Mouse (Mus musculus) neural tube, embryonic 13.5 days (tissue): ENCODE measurements around the gene Nbas. TPM values are rescaled to one million over a fixed set of nuclear protein-coding genes. Genes with fewer than 3 reads are reported as not detected.

Experiments
- ATAC-seq: fragments of 200-750 bp; cut with Nextera tagmentation; 2 replicates; pipeline ENCODE4 v1.8.0; 2017; ENCODE audit warnings: low read depth, mild to moderate bottlenecking, moderate TSS enrichment, moderate library complexity
- H3K27ac ChIP-seq: fragments of 300-500 bp; sonication (generic); replicated peaks from 2 replicates; pipeline ENCODE4 v1.5.1; 2015; ENCODE audit warnings: moderate library complexity, mild to moderate bottlenecking, inconsistent platforms
- H3K27me3 ChIP-seq: fragments of 300-500 bp; sonication (generic); 2 replicates; pipeline ENCODE4 v1.6.1; 2015; ENCODE audit warnings: mild to moderate bottlenecking, inconsistent platforms
- H3K36me3 ChIP-seq: fragments of 300-500 bp; sonication (generic); 2 replicates; pipeline ENCODE4 v1.6.1; 2015; ENCODE audit warnings: mild to moderate bottlenecking, inconsistent platforms
- H3K4me1 ChIP-seq: fragments of 300-500 bp; sonication (generic); replicated peaks from 2 replicates; pipeline ENCODE4 v1.6.1; 2015; ENCODE audit warnings: inconsistent platforms
- H3K4me2 ChIP-seq: fragments of 300-500 bp; sonication (generic); 2 replicates; pipeline ENCODE4 v1.6.1; 2015; ENCODE audit warnings: inconsistent platforms, mild to moderate bottlenecking, moderate library complexity
- H3K4me3 ChIP-seq: fragments of 300-500 bp; sonication (generic); 2 replicates; pipeline ENCODE4 v1.5.1; 2015; ENCODE audit warnings: mild to moderate bottlenecking, inconsistent platforms
- H3K9ac ChIP-seq: fragments of 300-500 bp; sonication (generic); 2 replicates; pipeline ENCODE4 v1.6.1; 2015; ENCODE audit warnings: moderate library complexity, mild to moderate bottlenecking, inconsistent platforms
- H3K9me3 ChIP-seq: fragments of 300-500 bp; sonication (generic); 2 replicates; pipeline ENCODE4 v1.6.1; 2016; ENCODE audit warnings: inconsistent platforms
- WGBS: fragments of 180-500 bp; shearing (Covaris S2); methylation state at CpG from one replicate; pipeline ENCODE4 v1.1.7; 2015; 5-methylcytosine and 5-hydroxymethylcytosine counted together
- polyA plus RNA-seq: library from polyadenylated mRNA; unstranded; fragments of >200 nt; fragmentation: Nextera tagmentation; extraction: Ambion mirVana; gene quantifications from 2 replicates; pipeline ENCODE4 v1.2.1, GENCODE M21; 2015

Nbas gene
- polyA plus RNA-seq, 1 experiment from 2014 or later = 15.1 TPM

DNA sequence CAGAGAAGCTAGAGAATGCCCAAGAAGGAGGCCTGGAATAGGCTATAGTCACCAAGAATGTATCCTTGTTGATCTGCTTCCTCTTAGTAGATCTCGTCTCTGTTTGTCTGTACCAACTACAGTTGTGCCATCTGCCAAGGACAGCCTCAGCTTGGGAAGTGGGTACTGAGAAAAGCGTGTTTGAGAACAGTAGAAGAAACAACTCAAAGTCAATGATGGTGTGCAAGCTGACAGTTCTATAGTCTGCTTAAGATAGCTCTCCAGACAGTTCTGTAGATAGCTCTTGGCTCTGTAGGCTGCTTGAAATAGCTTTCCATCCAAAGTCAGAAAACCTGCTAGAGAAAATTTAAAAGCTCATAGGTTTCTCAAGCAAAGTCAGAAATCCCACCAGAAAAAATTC is 149.7 kb downstream of the Nbas start:
- Histone ChIP-seq H3K4me3 (no peak overlapping the region), H3K9me3 (no peaks in the 10 kb centered on the region), H3K27ac (no peak overlapping the region), H3K27me3 (no peaks in the 10 kb centered on the region), H3K4me1 (no peaks in the 10 kb centered on the region), H3K36me3 (peaks cover 25% of the 10 kb centered on the region), H3K4me2 (no peak overlapping the region), H3K9ac (no peak overlapping the region)
- no peak for ATAC-seq
- 93% methylated on average over 2 of the region's 2 CpGs for WGBS

DNA sequence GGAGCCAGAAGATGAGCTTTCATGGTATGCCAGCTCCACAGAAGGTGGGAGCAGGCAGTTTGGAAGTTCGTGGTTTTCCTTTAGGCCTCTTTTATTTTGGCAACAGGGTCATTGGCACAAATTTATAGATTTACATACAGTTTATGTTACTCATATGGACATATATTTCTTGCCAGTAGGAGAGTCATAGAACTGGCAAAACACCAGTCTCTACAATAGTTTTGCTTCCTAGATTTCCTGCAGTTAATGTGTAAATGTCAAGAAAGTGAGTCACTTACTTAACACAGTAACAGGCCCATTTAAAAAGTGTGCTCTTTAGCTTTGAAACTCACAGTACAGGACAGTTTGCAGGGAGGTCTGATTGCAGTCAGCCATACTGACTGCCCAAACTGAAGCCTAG is 161.3 kb downstream of the Nbas start:
- Histone ChIP-seq H3K9me3 (no peaks in the 10 kb centered on the region), H3K36me3 (peaks cover 18% of the 10 kb centered on the region), H3K4me2 (no peak overlapping the region), H3K4me1 (no peaks in the 10 kb centered on the region), H3K27me3 (no peaks in the 10 kb centered on the region), H3K27ac (no peak overlapping the region), H3K4me3 (no peak overlapping the region), H3K9ac (no peak overlapping the region)
- 83% methylated on average over 1 of the region's 1 CpGs for WGBS
- no peak for ATAC-seq

DNA sequence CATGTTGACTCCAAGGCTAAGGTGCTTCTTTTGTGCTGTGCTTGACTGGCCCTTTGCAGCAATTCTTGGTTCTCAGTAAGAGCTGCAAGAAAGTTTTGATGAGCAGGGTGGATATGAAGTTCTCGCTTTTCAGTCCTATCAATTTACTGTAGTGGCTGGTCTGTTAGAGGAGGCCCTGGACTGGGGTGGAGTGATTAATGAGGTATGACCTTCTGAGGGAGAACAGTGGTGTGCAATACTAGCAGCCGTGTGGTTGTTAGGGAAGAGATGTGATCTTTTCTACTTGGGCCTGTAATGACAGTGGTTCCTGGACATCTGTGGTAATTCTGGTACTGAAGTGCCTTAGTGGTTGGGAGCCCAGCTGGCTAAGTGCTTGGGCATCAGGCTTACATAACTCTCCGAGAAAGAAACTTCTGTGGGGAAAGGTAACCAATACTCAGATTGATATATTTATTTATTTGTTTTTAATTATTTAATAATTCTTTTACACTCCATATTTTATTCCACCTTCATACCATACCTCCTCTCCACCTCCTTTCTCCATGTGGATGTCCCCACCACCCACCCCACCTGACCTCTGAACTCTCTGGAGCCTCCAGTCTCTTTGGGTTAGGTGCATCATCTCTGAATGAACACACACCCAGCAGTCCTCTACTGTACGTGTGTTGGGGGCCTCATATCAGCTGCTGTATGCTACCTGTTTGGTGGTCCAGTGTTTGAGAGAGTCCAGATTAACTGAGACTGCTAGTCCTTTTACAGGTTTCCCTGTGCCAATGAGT is 175.9 kb downstream of the Nbas start:
- no peaks in the 10 kb centered on the region for H3K4me1 ChIP-seq
- H3K27me3 ChIP-seq = no peaks in the 10 kb centered on the region
- no peak overlapping the region for H3K9ac ChIP-seq
- 65% methylated on average over 4 of the region's 4 CpGs for WGBS
- no peaks in the 10 kb centered on the region for H3K9me3 ChIP-seq
- H3K36me3 ChIP-seq = 0 out of 2 replicates have a peak, but pooled peaks cover 6% of the 10 kb centered on the region
- no peak overlapping the region for H3K4me3 ChIP-seq
- H3K27ac ChIP-seq = no peak overlapping the region
- no peak for ATAC-seq
- H3K4me2 ChIP-seq = no peak overlapping the region

DNA sequence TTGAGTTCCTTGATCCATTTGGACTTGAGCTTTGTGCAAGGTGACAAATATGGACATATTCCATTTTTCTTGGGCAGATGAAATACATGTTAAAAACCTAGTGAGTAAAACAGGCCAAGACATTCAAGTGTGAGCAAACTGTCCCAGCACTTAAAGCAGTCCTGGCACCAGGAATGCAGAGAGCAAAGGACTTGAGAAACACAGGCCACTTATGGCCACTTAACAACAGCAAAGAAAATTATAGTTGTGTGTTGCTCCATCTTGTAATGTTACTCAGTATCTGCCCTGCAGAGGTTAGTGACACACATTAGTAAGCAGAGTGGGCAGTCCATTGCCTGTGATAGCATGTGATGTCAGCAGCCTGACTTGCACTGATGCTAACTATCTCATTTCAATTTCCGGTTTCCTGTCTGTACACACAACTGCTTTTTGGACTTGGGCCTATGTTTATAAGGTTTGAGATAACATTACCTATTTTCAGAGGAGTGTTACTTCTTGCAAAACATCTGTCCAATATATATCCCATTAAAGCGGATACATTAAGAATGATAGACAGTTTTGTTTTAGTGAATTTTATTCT is 176.6 kb downstream of the Nbas start:
- no peaks in the 10 kb centered on the region for H3K4me1 ChIP-seq
- no peak overlapping the region for H3K27ac ChIP-seq
- H3K9me3 ChIP-seq = no peaks in the 10 kb centered on the region
- no peaks in the 10 kb centered on the region for H3K27me3 ChIP-seq
- H3K36me3 ChIP-seq = 0 out of 2 replicates have a peak, but pooled peaks cover 6% of the 10 kb centered on the region
- no peak overlapping the region for H3K4me2 ChIP-seq
- H3K4me3 ChIP-seq = no peak overlapping the region
- no peak overlapping the region for H3K9ac ChIP-seq
- WGBS = 95% methylated on average over 2 of the region's 2 CpGs
- ATAC-seq = no peak

DNA sequence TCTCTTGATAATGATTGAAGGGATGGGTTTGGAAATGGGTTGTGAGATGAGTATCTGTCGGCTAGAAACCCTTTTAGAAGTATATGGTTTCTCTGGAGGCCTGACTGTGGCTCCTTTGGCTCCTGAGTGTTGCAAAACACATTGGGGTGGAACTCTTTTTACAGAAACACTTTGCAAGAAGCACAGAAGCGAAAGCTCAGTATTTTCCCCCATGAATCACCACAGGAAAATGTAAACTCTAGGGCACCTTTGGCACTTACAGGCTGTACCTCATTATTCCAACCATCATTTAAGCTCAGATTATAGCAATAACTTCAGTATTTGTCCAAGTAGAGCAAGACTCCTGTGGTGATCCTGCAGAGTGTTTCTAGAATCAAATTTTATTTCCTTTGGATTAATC is 180.0 kb downstream of the Nbas start:
- Histone ChIP-seq H3K4me3 (no peak overlapping the region), H3K36me3 (peaks cover 5% of the 10 kb centered on the region; the same call in 1 of the 2 replicates), H3K4me1 (no peaks in the 10 kb centered on the region), H3K27ac (no peak overlapping the region), H3K27me3 (no peaks in the 10 kb centered on the region), H3K9ac (no peak overlapping the region), H3K4me2 (no peak overlapping the region), H3K9me3 (no peaks in the 10 kb centered on the region)
- ATAC-seq = no peak
- 89% methylated on average over 2 of the region's 2 CpGs for WGBS

DNA sequence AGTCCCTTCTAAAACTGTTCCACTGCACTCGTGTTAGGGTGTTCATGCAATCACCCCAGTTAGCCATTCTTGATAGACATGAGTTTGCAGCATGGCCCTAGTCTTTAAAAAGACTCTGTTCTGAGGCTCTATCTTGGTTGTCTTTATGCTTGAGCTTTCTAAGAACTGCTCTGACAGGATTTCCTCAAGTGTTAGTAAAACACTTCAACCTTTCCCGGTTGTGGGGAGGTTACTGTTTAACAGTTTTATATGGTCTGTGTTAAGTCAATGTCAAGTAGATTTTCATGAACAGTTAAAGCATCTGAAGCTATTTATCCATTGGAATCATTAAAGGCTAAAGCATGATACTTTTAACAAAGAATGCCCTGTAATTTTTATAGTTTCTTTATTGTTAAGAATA is 183.1 kb downstream of the Nbas start:
- no peak overlapping the region for H3K27ac ChIP-seq
- H3K4me2 ChIP-seq = no peak overlapping the region
- H3K9ac ChIP-seq = no peak overlapping the region
- no peaks in the 10 kb centered on the region for H3K27me3 ChIP-seq
- ATAC-seq = no peak
- no peaks in the 10 kb centered on the region for H3K4me1 ChIP-seq
- no peak overlapping the region for H3K4me3 ChIP-seq
- H3K36me3 ChIP-seq = peaks cover 14% of the 10 kb centered on the region
- WGBS = 82% methylated on average over 2 of the region's 2 CpGs
- no peaks in the 10 kb centered on the region for H3K9me3 ChIP-seq

DNA sequence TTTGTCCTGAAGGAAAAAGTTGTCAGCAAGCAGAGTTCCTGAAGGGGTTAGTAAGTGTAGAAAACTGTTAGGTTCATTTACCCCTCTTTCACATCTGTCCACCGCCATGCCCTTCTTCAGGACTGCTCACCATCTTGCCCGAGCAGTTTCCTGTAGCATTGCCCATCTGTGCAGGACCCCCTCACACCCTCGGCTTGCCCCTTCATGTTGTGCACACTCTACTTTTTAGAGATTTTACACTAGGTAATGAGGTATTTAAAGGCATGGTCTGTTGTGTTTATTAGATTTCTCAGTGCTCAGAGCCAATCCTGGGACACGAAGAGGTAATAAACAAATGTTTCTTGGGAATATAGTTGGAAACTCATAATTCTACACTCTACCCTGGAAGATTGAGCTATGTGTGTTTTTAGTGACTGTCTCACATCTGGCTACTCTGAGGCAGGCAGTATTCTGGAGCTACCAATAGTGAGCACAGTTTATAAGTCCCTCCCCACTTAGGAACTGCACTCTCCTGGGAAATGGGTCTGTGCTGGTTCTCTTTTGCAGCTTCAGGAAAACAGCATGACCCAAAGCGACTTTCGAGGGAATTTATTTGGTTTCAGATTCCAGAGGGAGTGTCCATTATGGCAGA is 191.4 kb downstream of the Nbas start:
- H3K9ac ChIP-seq = no peak overlapping the region
- H3K4me1 ChIP-seq = peaks cover 13% of the 10 kb centered on the region
- H3K4me2 ChIP-seq = no peak overlapping the region
- no peaks in the 10 kb centered on the region for H3K9me3 ChIP-seq
- no peak overlapping the region for H3K4me3 ChIP-seq
- ATAC-seq = no peak
- H3K27me3 ChIP-seq = no peaks in the 10 kb centered on the region
- WGBS = 86% methylated on average over 6 of the region's 6 CpGs
- no peak overlapping the region for H3K27ac ChIP-seq
- peaks cover 7% of the 10 kb centered on the region; the same call in 1 of the 2 replicates for H3K36me3 ChIP-seq

DNA sequence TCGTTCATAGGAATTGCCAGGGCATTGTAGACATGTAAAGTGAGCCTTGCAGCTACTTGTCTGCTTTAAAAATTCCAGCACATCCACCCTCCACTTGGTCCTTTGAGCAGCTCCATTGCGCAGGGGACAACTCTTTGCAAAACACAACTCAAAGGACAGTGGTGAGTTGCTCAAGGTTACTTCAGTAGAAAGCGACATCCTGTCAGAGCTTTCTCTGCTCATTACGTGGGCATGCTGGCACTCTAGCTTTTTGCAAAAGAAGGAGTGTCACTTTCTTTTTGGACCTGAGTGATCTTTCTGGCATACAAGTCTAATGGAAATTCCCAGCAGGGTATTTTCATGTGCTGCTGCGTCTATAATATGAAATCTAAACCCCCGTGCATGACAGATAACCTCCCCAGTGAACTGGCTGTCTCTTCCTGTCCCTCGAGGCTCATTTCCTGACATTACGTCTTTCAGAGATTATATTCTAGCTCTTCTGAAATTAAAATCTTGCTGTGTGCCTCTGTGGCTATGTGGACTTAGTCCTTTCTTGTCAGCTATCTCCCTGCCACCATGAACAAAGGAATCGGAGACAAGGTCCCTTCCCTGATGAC is 192.7 kb downstream of the Nbas start:
- Histone ChIP-seq H3K4me2 (no peak overlapping the region), H3K4me1 (peaks cover 13% of the 10 kb centered on the region), H3K9ac (no peak overlapping the region), H3K27ac (no peak overlapping the region), H3K4me3 (no peak overlapping the region), H3K36me3 (no peaks in the 10 kb centered on the region), H3K9me3 (no peaks in the 10 kb centered on the region), H3K27me3 (no peaks in the 10 kb centered on the region)
- WGBS = 64% methylated on average over 9 of the region's 9 CpGs
- no peak for ATAC-seq

DNA sequence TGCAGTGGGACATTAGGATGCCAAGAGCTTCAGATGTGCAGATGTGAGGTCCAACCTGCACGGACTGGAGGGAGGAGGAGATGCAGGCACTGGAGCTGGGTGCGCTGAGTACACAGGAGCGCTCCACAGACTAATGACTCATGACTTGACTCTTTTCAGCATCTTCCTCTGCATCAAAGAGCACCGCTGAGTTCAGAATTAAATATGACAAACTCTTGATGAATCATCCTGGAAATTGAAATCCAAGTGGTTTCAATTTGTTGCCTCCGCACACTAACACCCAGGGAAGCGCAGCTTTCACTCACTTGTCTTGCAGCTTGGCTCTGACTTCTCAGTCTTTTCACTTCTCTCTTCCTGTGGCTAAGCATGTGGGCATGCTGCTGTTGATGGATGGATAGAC is 193.5 kb downstream of the Nbas start:
- Histone ChIP-seq H3K27me3 (no peaks in the 10 kb centered on the region), H3K4me2 (no peak overlapping the region), H3K9me3 (no peaks in the 10 kb centered on the region), H3K36me3 (no peaks in the 10 kb centered on the region), H3K27ac (no peak overlapping the region), H3K4me1 (peaks cover 13% of the 10 kb centered on the region), H3K9ac (no peak overlapping the region), H3K4me3 (no peak overlapping the region)
- 76% methylated on average over 6 of the region's 6 CpGs for WGBS
- 0 out of 2 replicates have a peak, but pooled peaks have one; percentile 63 for ATAC-seq

DNA sequence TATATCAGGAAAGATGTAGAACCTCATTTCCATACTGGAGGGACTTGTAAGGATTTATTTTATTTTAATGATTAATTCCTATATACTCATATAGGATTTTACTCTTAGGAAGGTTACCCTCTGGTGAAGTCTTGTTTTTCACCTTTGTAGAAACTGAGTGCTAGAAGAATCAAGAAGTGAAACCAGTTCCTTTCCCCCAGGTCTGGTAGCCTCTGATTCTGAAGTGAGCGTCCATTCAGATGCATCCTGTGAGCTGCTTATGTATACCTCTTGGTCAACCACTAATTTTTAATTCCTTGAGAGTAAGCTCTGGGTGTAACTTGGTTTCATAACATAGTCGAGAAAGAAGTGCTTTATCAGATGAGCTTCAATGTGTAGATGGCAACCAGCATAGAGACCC is 196.6 kb downstream of the Nbas start:
- H3K27ac ChIP-seq = no peak overlapping the region
- H3K4me2 ChIP-seq = no peak overlapping the region
- no peak overlapping the region for H3K9ac ChIP-seq
- no peak overlapping the region for H3K4me3 ChIP-seq
- peaks cover 13% of the 10 kb centered on the region for H3K4me1 ChIP-seq
- 93% methylated on average over 2 of the region's 2 CpGs for WGBS
- peaks cover 10% of the 10 kb centered on the region; the same call in 1 of the 2 replicates for H3K36me3 ChIP-seq
- H3K27me3 ChIP-seq = no peaks in the 10 kb centered on the region
- no peaks in the 10 kb centered on the region for H3K9me3 ChIP-seq
- no peak for ATAC-seq

DNA sequence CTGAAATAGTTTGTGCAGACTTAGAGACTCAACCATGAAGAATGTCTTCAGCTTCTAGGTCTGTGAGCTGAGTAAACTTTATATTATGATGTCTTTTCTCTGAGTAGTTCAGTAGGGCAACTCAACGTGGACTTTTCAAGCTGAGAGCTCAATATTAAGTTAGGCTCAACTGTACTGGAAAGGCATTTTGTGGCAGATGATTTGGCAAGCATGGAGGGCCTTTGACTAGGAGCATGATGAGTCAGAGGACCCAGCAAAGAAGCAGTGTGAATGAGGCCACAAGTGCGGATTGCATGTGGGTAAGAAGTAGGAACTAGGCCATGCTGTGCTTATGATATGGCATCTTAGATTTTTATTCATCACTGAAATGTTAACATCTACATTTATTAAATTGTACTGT is 205.9 kb downstream of the Nbas start:
- no peak for ATAC-seq
- WGBS = 88% methylated on average over 2 of the region's 2 CpGs

DNA sequence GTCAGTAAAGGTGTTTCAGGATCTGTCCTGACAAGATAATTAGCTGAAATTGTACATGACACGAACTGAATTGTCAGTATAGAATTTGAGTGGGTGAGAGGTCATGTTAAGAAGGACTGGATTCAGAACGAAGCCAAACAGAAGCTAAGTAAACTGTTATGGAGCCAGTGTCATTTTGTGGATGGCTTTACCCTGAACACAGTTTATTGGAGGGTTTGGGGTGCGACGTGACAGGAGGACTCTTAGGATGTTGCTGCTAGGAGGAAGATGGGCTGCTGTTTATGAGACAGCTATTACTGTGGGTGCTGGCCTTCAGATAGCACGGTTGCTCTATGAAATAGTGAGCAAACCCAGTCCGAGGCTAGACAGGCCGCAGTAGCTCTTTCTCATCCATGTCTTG is 210.2 kb downstream of the Nbas start:
- WGBS = 91% methylated on average over 7 of the region's 7 CpGs
- H3K9ac ChIP-seq = no peak overlapping the region

More for the DNA sequence above, 205.9 kb downstream of the Nbas start:
- Histone ChIP-seq H3K27me3 (no peaks in the 10 kb centered on the region), H3K4me1 (no peaks in the 10 kb centered on the region), H3K9me3 (no peaks in the 10 kb centered on the region), H3K36me3 (peaks cover 20% of the 10 kb centered on the region), H3K27ac (no peak overlapping the region), H3K9ac (no peak overlapping the region), H3K4me3 (no peak overlapping the region), H3K4me2 (no peak overlapping the region)

More for the DNA sequence above, 210.2 kb downstream of the Nbas start:
- Histone ChIP-seq H3K27me3 (no peaks in the 10 kb centered on the region), H3K36me3 (peaks cover 22% of the 10 kb centered on the region), H3K4me3 (no peak overlapping the region), H3K4me1 (no peaks in the 10 kb centered on the region), H3K27ac (no peak overlapping the region), H3K9me3 (no peaks in the 10 kb centered on the region), H3K4me2 (no peak overlapping the region)
- ATAC-seq = no peak
